Mouse (Mus musculus): ENCODE results near the gene D830030K20Rik. TPM values are rescaled to one million over a fixed set of nuclear protein-coding genes. Genes with fewer than 3 reads are reported as not detected.

D830030K20Rik gene
- not detected for total RNA-seq (2023)

GRCm38 (mm10) chr14:3208272-3209152 is at the start of gene D830030K20Rik:
TSS of gene D830030K20Rik (plus strand) at chr14:3208488.

GRCm38 (mm10) chr14:3187955-3188354 is 20.3 kb upstream of the D830030K20Rik start, which contains the start of gene Gm5795:
TSS of gene Gm5795 (plus strand) at chr14:3188255.

Other genes with a start within 250 kb of the D830030K20Rik start
- gene Gm2888, start 178.5 kb upstream of the D830030K20Rik start, total RNA-seq (2023): not detected
- gene Gm2897, start 159.2 kb upstream of the D830030K20Rik start, total RNA-seq (2023): not detected
- not detected for gene Gm10340, start 74.5 kb upstream of the D830030K20Rik start, total RNA-seq (2023)
- not detected for gene Gm5795, start 20.2 kb upstream of the D830030K20Rik start, total RNA-seq (2023)
- not detected for gene Gm2956, start 124.1 kb downstream of the D830030K20Rik start, total RNA-seq (2023)
- not detected for gene Gm10413, start 186.6 kb downstream of the D830030K20Rik start, total RNA-seq (2023)
- gene Gm10409, start 204.1 kb downstream of the D830030K20Rik start, total RNA-seq (2023): not detected
- gene Gm3005, start 219.6 kb downstream of the D830030K20Rik start, total RNA-seq (2023): not detected
- not detected for gene Gm10408, start 240.9 kb downstream of the D830030K20Rik start, total RNA-seq (2023)